Mouse (Mus musculus): Measurements from ENCODE around the gene Dnlz. TPM values are rescaled to one million over a fixed set of nuclear protein-coding genes. Genes with fewer than 3 reads are reported as not detected.

The Dnlz gene
- polyA plus RNA-seq, 1 experiment from 2014 or later: 29.0 TPM

- Histone ChIP-seq H3K27me3 (no peaks in the 10 kb centered on the region), H3K27ac (peak overlapping the region; percentile 98), H3K9me3 (no peaks in the 10 kb centered on the region), H3K4me2 (peak overlapping the region; percentile 99), H3K4me3 (peak overlapping the region; percentile 78), H3K4me1 (replicated peaks) (peaks cover 72% of the 10 kb centered on the region), H3K9ac (peak overlapping the region; percentile 96), H3K36me3 (peaks cover 8% of the 10 kb centered on the region; the same call in 1 of the 2 replicates)
- WGBS: 52% methylated on average over 9 of the region's 9 CpGs
- no peak for ATAC-seq (ENCODE audit: low FRiP score)
Observed at GRCm38 (mm10) chr2:26316576-26317246, 35.2 kb downstream of the Dnlz start.

DNA sequence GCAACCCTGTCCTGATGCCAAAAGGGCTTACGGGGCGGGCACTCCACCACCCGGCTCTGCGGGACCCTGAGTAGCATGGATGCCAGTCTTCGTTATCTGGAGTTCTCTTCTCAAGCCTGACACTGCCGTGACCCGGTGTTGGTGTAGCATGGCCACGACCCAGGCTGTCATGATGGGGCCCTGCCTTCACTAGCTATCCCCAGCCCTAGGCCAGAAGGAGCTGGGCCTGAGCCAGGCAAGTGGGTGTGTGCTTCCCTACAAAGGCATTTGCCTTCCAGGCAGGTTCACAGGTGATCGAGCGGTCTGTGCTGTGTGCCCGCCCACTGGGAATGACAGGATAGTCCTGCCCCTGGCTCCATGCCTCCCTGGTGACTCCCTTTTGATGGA is 36.0 kb downstream of the Dnlz start:
- peak; percentile 55 for ATAC-seq (ENCODE audit: low FRiP score)
- no peaks in the 10 kb centered on the region for H3K9me3 ChIP-seq
- H3K4me2 ChIP-seq: peak overlapping the region; percentile 99
- peak overlapping the region; percentile 96 for H3K9ac ChIP-seq
- peak overlapping the region; percentile 98 for H3K27ac ChIP-seq
- WGBS: 0% methylated on average over 11 of the region's 11 CpGs
- peaks cover 64% of the 10 kb centered on the region for H3K4me1 ChIP-seq (replicated peaks)
- H3K27me3 ChIP-seq: no peaks in the 10 kb centered on the region
- peak overlapping the region; percentile 78 for H3K4me3 ChIP-seq
- H3K36me3 ChIP-seq: peaks cover 8% of the 10 kb centered on the region; the same call in 1 of the 2 replicates

- ATAC-seq (ENCODE audit: low FRiP score): peak; percentile 82
- Histone ChIP-seq H3K4me1 (replicated peaks) (peaks cover 57% of the 10 kb centered on the region), H3K9ac (peak within 1 kb of the TSS; percentile 96), H3K9me3 (no peaks in the 10 kb centered on the region), H3K4me3 (peak within 1 kb of the TSS; percentile 78), H3K27me3 (no peaks in the 10 kb centered on the region), H3K36me3 (peaks cover 6% of the 10 kb centered on the region; the same call in 1 of the 2 replicates), H3K4me2 (peak within 1 kb of the TSS; percentile 99), H3K27ac (peak within 1 kb of the TSS; percentile 98)
- WGBS: under 1% methylated on average over 55 of the region's 66 CpGs
Observed at GRCm38 (mm10) chr2:26315072-26315924, 36.6 kb downstream of the Dnlz start, which contains the start of gene Gpsm1. Gpsm1 (plus strand) TSS chr2:26315515.

GRCm38 (mm10) chr2:26314281-26315071 is 37.4 kb downstream of the Dnlz start:
- Histone ChIP-seq H3K36me3 (0 out of 2 replicates have a peak, but pooled peaks cover 5% of the 10 kb centered on the region), H3K9me3 (no peaks in the 10 kb centered on the region), H3K4me1 (replicated peaks) (peaks cover 49% of the 10 kb centered on the region), H3K27ac (peak overlapping the region; percentile 98), H3K4me3 (peak overlapping the region; percentile 78), H3K9ac (peak overlapping the region; percentile 96), H3K27me3 (no peaks in the 10 kb centered on the region), H3K4me2 (peak overlapping the region; percentile 99)
- ATAC-seq (ENCODE audit: low FRiP score): no peak
- WGBS: 62% methylated on average over 13 of the region's 13 CpGs

- Histone ChIP-seq H3K4me1 (replicated peaks) (peaks cover 38% of the 10 kb centered on the region), H3K4me3 (no peak overlapping the region), H3K27ac (no peak overlapping the region), H3K27me3 (no peaks in the 10 kb centered on the region), H3K9ac (no peak overlapping the region), H3K9me3 (no peaks in the 10 kb centered on the region), H3K36me3 (0 out of 2 replicates have a peak, but pooled peaks cover 5% of the 10 kb centered on the region), H3K4me2 (no peak overlapping the region)
- ATAC-seq (ENCODE audit: low FRiP score): no peak
- 92% methylated on average over 1 of the region's 1 CpGs for WGBS
Observed at GRCm38 (mm10) chr2:26313394-26313793, 38.5 kb downstream of the Dnlz start.

DNA sequence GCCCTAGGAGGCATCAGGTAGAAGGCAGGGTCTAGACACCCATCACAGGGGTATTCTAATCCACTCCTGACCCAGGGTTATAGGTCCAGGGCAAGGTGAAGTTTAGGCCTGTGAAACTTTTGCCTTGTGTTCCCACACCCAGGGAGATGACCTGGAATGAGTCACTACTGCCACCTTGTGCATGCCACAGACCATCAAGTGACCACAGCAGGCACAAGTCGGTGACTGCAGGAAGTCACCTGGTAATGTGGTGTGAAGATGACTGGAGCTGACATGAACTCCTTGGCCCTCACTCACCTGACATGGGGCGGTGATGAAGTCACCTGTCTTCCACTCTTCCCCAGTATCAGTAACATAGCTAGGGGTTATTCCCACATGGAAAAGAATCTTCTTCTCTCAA is 39.1 kb downstream of the Dnlz start:
- Histone ChIP-seq H3K4me2 (no peak overlapping the region), H3K36me3 (0 out of 2 replicates have a peak, but pooled peaks cover 2% of the 10 kb centered on the region), H3K27ac (no peak overlapping the region), H3K9me3 (no peaks in the 10 kb centered on the region), H3K4me1 (replicated peaks) (peaks cover 33% of the 10 kb centered on the region), H3K4me3 (no peak overlapping the region), H3K27me3 (no peaks in the 10 kb centered on the region), H3K9ac (no peak overlapping the region)
- WGBS: 73% methylated on average over 2 of the region's 2 CpGs
- ATAC-seq (ENCODE audit: low FRiP score): no peak

GRCm38 (mm10) chr2:26311936-26312335 is 40.0 kb downstream of the Dnlz start:
- ATAC-seq (ENCODE audit: low FRiP score): no peak
- Histone ChIP-seq H3K36me3 (no peaks in the 10 kb centered on the region), H3K9me3 (no peaks in the 10 kb centered on the region), H3K27me3 (no peaks in the 10 kb centered on the region), H3K4me2 (no peak overlapping the region), H3K4me3 (no peak overlapping the region), H3K4me1 (replicated peaks) (peaks cover 24% of the 10 kb centered on the region), H3K27ac (no peak overlapping the region), H3K9ac (no peak overlapping the region)
- 73% methylated on average over 5 of the region's 5 CpGs for WGBS

DNA sequence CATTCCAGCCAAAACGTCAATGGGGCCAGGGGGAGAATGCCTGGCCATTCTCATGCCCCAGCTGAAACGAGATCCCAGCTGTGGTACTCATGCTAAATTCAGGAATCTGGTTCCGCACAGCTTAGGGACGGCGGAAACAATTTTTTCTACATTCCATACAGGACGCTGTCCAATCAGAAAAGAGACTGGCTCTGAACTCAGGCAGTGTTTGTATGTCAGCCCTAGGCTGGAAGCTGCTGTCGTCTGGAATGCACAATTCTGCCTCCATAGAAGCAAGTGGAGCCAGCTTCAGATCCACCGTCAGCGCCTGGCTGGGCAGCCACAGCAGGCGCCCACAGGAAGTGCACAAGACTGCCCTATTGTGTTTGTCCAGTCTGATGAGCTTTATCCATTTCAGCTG is 42.2 kb downstream of the Dnlz start:
- no peaks in the 10 kb centered on the region for H3K36me3 ChIP-seq
- WGBS: 20% methylated on average over 10 of the region's 10 CpGs
- H3K9me3 ChIP-seq: no peaks in the 10 kb centered on the region
- no peaks in the 10 kb centered on the region for H3K27me3 ChIP-seq
- H3K4me1 ChIP-seq (replicated peaks): peaks cover 8% of the 10 kb centered on the region
- no peak overlapping the region for H3K4me3 ChIP-seq
- peak overlapping the region; percentile 36 for H3K27ac ChIP-seq
- no peak overlapping the region for H3K4me2 ChIP-seq
- peak; percentile 49; the same call in 1 of the 2 replicates for ATAC-seq (ENCODE audit: low FRiP score)
- H3K9ac ChIP-seq: no peak overlapping the region

GRCm38 (mm10) chr2:26306702-26307101 is 45.2 kb downstream of the Dnlz start:
- Histone ChIP-seq H3K4me2 (no peak overlapping the region), H3K36me3 (no peaks in the 10 kb centered on the region), H3K27me3 (no peaks in the 10 kb centered on the region), H3K4me3 (no peak overlapping the region), H3K27ac (no peak overlapping the region), H3K9me3 (no peaks in the 10 kb centered on the region), H3K9ac (no peak overlapping the region), H3K4me1 (replicated peaks) (no peaks in the 10 kb centered on the region)
- 86% methylated on average over 3 of the region's 3 CpGs for WGBS
- ATAC-seq (ENCODE audit: low FRiP score): no peak

GRCm38 (mm10) chr2:26305555-26305954 is 46.4 kb downstream of the Dnlz start:
- WGBS: 84% methylated on average over 2 of the region's 2 CpGs
- Histone ChIP-seq H3K4me3 (no peak overlapping the region), H3K27ac (no peak overlapping the region), H3K4me2 (no peak overlapping the region), H3K27me3 (no peaks in the 10 kb centered on the region), H3K9me3 (no peaks in the 10 kb centered on the region), H3K9ac (no peak overlapping the region), H3K4me1 (replicated peaks) (peaks cover 2% of the 10 kb centered on the region), H3K36me3 (no peaks in the 10 kb centered on the region)
- ATAC-seq (ENCODE audit: low FRiP score): no peak

GRCm38 (mm10) chr2:26304711-26305110 is 47.2 kb downstream of the Dnlz start:
- no peaks in the 10 kb centered on the region for H3K27me3 ChIP-seq
- no peaks in the 10 kb centered on the region for H3K36me3 ChIP-seq
- no peak for ATAC-seq (ENCODE audit: low FRiP score)
- no peak overlapping the region for H3K9ac ChIP-seq
- no peak overlapping the region for H3K27ac ChIP-seq
- no peak overlapping the region for H3K4me2 ChIP-seq
- no peaks in the 10 kb centered on the region for H3K9me3 ChIP-seq
- 61% methylated on average over 1 of the region's 1 CpGs for WGBS
- H3K4me3 ChIP-seq: no peak overlapping the region
- peaks cover 10% of the 10 kb centered on the region for H3K4me1 ChIP-seq (replicated peaks)

DNA sequence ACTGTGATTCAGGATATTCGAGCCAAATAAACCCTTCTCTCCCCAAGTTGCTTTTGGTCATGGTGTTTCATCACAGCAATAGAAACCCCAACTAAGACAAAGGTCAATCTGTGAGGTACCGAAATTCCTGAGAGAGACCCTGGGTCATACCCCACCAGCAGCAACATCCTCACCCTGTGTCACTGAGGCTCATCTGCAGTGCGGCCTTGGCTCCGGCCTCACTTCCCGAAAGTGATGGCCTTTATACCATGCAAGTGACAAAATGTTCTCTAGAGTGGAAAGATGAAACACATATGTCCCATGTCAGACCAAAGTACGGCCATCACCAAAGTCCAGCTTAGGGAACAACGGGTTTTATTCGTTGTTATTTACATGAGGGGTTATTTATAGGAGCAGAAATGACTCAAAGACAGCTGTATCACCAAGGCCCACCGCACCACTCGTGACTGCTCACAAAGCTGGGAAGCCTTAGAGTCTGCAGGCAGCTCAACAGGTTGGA is 49.9 kb downstream of the Dnlz start:
- no peak overlapping the region for H3K4me2 ChIP-seq
- 89% methylated on average over 10 of the region's 10 CpGs for WGBS
- H3K27ac ChIP-seq: no peak overlapping the region

More for the DNA sequence above, 49.9 kb downstream of the Dnlz start:
- no peak overlapping the region for H3K4me3 ChIP-seq
- no peaks in the 10 kb centered on the region for H3K9me3 ChIP-seq
- H3K9ac ChIP-seq: no peak overlapping the region
- ATAC-seq (ENCODE audit: low FRiP score): no peak
- H3K4me1 ChIP-seq (replicated peaks): peaks cover 37% of the 10 kb centered on the region
- no peaks in the 10 kb centered on the region for H3K27me3 ChIP-seq
- no peaks in the 10 kb centered on the region for H3K36me3 ChIP-seq
